ENCODE assay signal across 23 mouse cellular contexts in genomic region chr14:10129675-10130074, GRCm38 (mm10).
A peak's percentile ranks its signal among the peaks of the same experiment; 100 is the strongest.
DNase-seq lines count a peak whose midpoint lies in the region; ATAC-seq and TF ChIP-seq lines count a peak whose summit lies in the region.
"Had no signal": no experiment of that assay in that cellular context is flagged by ENCODE, and none has a peak within 500 bp of the region (broad histone marks: within the 10 kb centered on the region; RNA-seq: fewer than 3 reads in every experiment).

No protein-coding gene starts in this region.

- no peaks in the 10 kb centered on the region for H3K4me1 ChIP-seq in liver, adult 2 months (ENCODE audit: control insufficient read depth, insufficient read depth, low read length)
- H3K4me1 ChIP-seq in liver, postnatal 0 days (ENCODE audit: insufficient read depth) = no peaks in the 10 kb centered on the region
- H3K4me1 ChIP-seq: embryonic facial prominence, embryonic 13.5 days; embryonic facial prominence, embryonic 15.5 days; forebrain, embryonic 10.5 days; forebrain, embryonic 12.5 days had no signal

- H3K4me3 ChIP-seq in liver, adult 2 months (ENCODE audit: insufficient read depth, low read depth, low read length) = no peak overlapping the region
- H3K4me3 ChIP-seq in liver, postnatal 0 days (ENCODE audit: low read depth, low read length) = no peak overlapping the region
- no peak overlapping the region for H3K4me3 ChIP-seq in gastrocnemius, adult 2 months
- H3K4me3 ChIP-seq: embryonic facial prominence, embryonic 13.5 days; embryonic facial prominence, embryonic 15.5 days; erythroblast, embryonic 14.5 days; forebrain, embryonic 10.5 days; forebrain, embryonic 12.5 days had no signal

- no peak for TF ChIP-seq CTCF in liver, adult 2 months (IDR thresholded peaks at IDR 0.05; ENCODE audit: low read depth, low read length)
- TF ChIP-seq CTCF in liver, postnatal 0 days (IDR thresholded peaks at IDR 0.05; ENCODE audit: low read depth) = no peak
- no peak for TF ChIP-seq CTCF in gastrocnemius, adult 2 months (IDR thresholded peaks at IDR 0.05)

- intact Hi-C loops in gastrocnemius, adult 2 months (cut with DNase I) = no loop called here

- no peak for TF ChIP-seq POLR2A in liver, adult 2 months (IDR thresholded peaks at IDR 0.05; ENCODE audit: extremely low read depth, insufficient read depth, low read length)

- H3K9me3 ChIP-seq in liver, postnatal 0 days (ENCODE audit: low read length) = no peaks in the 10 kb centered on the region
- H3K9me3 ChIP-seq: embryonic facial prominence, embryonic 13.5 days; embryonic facial prominence, embryonic 15.5 days; forebrain, embryonic 10.5 days; forebrain, embryonic 12.5 days had no signal

- H3K27ac ChIP-seq in liver, adult 2 months (replicated peaks; ENCODE audit: insufficient read depth, low read depth, low read length) = no peak overlapping the region
- H3K27ac ChIP-seq in liver, postnatal 0 days (ENCODE audit: low read depth) = no peak overlapping the region
- H3K27ac ChIP-seq in gastrocnemius, adult 2 months = no peak overlapping the region
- H3K27ac ChIP-seq: embryonic facial prominence, embryonic 13.5 days; embryonic facial prominence, embryonic 15.5 days; forebrain, embryonic 10.5 days; forebrain, embryonic 12.5 days had no signal

- H3K27me3 ChIP-seq in liver, adult 2 months (ENCODE audit: control insufficient read depth, insufficient read depth, low read length) = no peaks in the 10 kb centered on the region
- H3K27me3 ChIP-seq in liver, postnatal 0 days (ENCODE audit: insufficient read depth, low read length) = no peaks in the 10 kb centered on the region
- H3K27me3 ChIP-seq: embryonic facial prominence, embryonic 13.5 days; embryonic facial prominence, embryonic 15.5 days; forebrain, embryonic 12.5 days had no signal

- H3K9ac ChIP-seq in liver, adult 2 months (ENCODE audit: low read depth, low read length) = no peak overlapping the region
- no peak overlapping the region for H3K9ac ChIP-seq in liver, postnatal 0 days (replicated peaks)
- H3K9ac ChIP-seq: embryonic facial prominence, embryonic 13.5 days; embryonic facial prominence, embryonic 15.5 days; forebrain, embryonic 12.5 days had no signal

- DNase-seq in liver, adult 2 months (ENCODE audit: extremely low read depth, low read depth, low spot score) = peak; percentile 6
- DNase-seq in liver, postnatal 0 days = no peak
- no peak for DNase-seq in gastrocnemius, adult 2 months
- DNase-seq in adrenal gland, adult (ENCODE audit: inconsistent age in 2 of 2, low spot score in 1 of 2) = no peak
- DNase-seq: adrenal gland, adult 8-10 months; adrenal gland, postnatal 14 days; adrenal gland, postnatal 36 days; cerebellum, adult 11-12 months; cerebellum, adult 8-10 months; cerebellum, adult 9-11 months; cerebellum, postnatal 14 days; cerebellum, postnatal 36 days; embryo, embryonic 11 days had no signal

- no peaks in the 10 kb centered on the region for H3K79me2 ChIP-seq in liver, adult 2 months (ENCODE audit: control insufficient read depth, insufficient read depth, low read length)

- no peak for ATAC-seq in liver, postnatal 0 days
- ATAC-seq in granulocyte monocyte progenitor cell, adult 5-6 weeks (replicated peaks; ENCODE audit: poor library complexity, severe bottlenecking) = peak; percentile 68
- peak; percentile 81 for ATAC-seq in megakaryocyte, adult 5-6 weeks (ENCODE audit: poor library complexity, severe bottlenecking)
- peak; percentile 68; the same call in 1 of the 2 replicates for ATAC-seq in monocyte, adult 5-6 weeks (replicated peaks; ENCODE audit: insufficient number of reproducible peaks, low FRiP score, low TSS enrichment, poor library complexity, severe bottlenecking)
- ATAC-seq: forebrain, embryonic 14.5 days; forebrain, embryonic 16.5 days had no signal

- H3K36me3 ChIP-seq in liver, adult 2 months (ENCODE audit: control insufficient read depth, insufficient read depth, low read length) = no peaks in the 10 kb centered on the region
- no peaks in the 10 kb centered on the region for H3K36me3 ChIP-seq in liver, postnatal 0 days (replicated peaks; ENCODE audit: insufficient read depth, low read length)
- H3K36me3 ChIP-seq: embryonic facial prominence, embryonic 13.5 days; embryonic facial prominence, embryonic 15.5 days; forebrain, embryonic 10.5 days; forebrain, embryonic 12.5 days had no signal

- no peak for TF ChIP-seq EP300 in liver, postnatal 0 days (IDR thresholded peaks at IDR 0.05; ENCODE audit: low read depth)

- WGBS in liver, adult 2 months = 82% methylated on average over 4 of the region's 4 CpGs
- WGBS in liver, postnatal 0 days (ENCODE audit: insufficient replicate concordance) = 63% methylated on average over 4 of the region's 4 CpGs

- H3K4me2 ChIP-seq in liver, postnatal 0 days (ENCODE audit: low read depth, low read length) = no peak overlapping the region
- H3K4me2 ChIP-seq: embryonic facial prominence, embryonic 13.5 days; embryonic facial prominence, embryonic 15.5 days; forebrain, embryonic 12.5 days had no signal
